Mouse (Mus musculus) neural tube, embryonic 14.5 days (tissue): Measurements from ENCODE around the gene Slc16a13. TPM values are rescaled to one million over a fixed set of nuclear protein-coding genes. Genes with fewer than 3 reads are reported as not detected.

Experiments used
- ATAC-seq: fragments of 200-750 bp; cut with Nextera tagmentation; 2 replicates; pipeline ENCODE4 v1.8.0; 2017; ENCODE audit warnings: low read depth, mild to moderate bottlenecking, moderate TSS enrichment, moderate library complexity
- H3K27ac ChIP-seq: fragments of 300-500 bp; sonication (generic); 2 replicates; pipeline ENCODE4 v1.5.1; 2014; ENCODE audit warnings: low read depth, mild to moderate bottlenecking, control low read depth, low read length, moderate library complexity, mixed read lengths
- H3K27me3 ChIP-seq: fragments of 300-500 bp; sonication (generic); 2 replicates; pipeline ENCODE4 v1.6.1; 2014; ENCODE audit warnings: low read length; ENCODE audit not compliant: control insufficient read depth, insufficient read depth
- H3K36me3 ChIP-seq: fragments of 300-500 bp; sonication (generic); 2 replicates; pipeline ENCODE4 v1.6.1; 2014; ENCODE audit warnings: low read length, mixed read lengths; ENCODE audit not compliant: control insufficient read depth, insufficient read depth
- H3K4me1 ChIP-seq: fragments of 300-500 bp; sonication (generic); 2 replicates; pipeline ENCODE4 v1.6.1; 2014; ENCODE audit warnings: low read length; ENCODE audit not compliant: control insufficient read depth, insufficient read depth
- H3K4me2 ChIP-seq: fragments of 300-500 bp; sonication (generic); 2 replicates; pipeline ENCODE4 v1.6.1; 2014; ENCODE audit warnings: mild to moderate bottlenecking, low read depth, low read length, control low read depth
- H3K4me3 ChIP-seq: fragments of 300-500 bp; sonication (generic); 2 replicates; pipeline ENCODE4 v1.5.1; 2014; ENCODE audit warnings: low read depth, low read length, control low read depth, mixed read lengths
- H3K9ac ChIP-seq: fragments of 300-500 bp; sonication (generic); replicated peaks from 2 replicates; pipeline ENCODE4 v1.6.1; 2014; ENCODE audit warnings: low read depth, mild to moderate bottlenecking, control low read depth, low read length, mixed read lengths
- H3K9me3 ChIP-seq: fragments of 300-500 bp; sonication (generic); 2 replicates; pipeline ENCODE4 v1.6.1; 2016; ENCODE audit warnings: low read length; ENCODE audit not compliant: control insufficient read depth
- WGBS: fragments of 180-500 bp; shearing (Covaris S2); extraction: QIAGEN DNeasy Blood & Tissue Kit; methylation state at CpG from one replicate; pipeline ENCODE4 v1.1.7; 2014; 5-methylcytosine and 5-hydroxymethylcytosine counted together
- polyA plus RNA-seq: library from polyadenylated mRNA; unstranded; fragments of >200 nt; fragmentation: Nextera tagmentation; extraction: Ambion mirVana; gene quantifications from 2 replicates; pipeline ENCODE4 v1.2.1, GENCODE M21; 2014

Slc16a13 gene
- polyA plus RNA-seq, 1 experiment from 2014 or later = 10.4 TPM

DNA sequence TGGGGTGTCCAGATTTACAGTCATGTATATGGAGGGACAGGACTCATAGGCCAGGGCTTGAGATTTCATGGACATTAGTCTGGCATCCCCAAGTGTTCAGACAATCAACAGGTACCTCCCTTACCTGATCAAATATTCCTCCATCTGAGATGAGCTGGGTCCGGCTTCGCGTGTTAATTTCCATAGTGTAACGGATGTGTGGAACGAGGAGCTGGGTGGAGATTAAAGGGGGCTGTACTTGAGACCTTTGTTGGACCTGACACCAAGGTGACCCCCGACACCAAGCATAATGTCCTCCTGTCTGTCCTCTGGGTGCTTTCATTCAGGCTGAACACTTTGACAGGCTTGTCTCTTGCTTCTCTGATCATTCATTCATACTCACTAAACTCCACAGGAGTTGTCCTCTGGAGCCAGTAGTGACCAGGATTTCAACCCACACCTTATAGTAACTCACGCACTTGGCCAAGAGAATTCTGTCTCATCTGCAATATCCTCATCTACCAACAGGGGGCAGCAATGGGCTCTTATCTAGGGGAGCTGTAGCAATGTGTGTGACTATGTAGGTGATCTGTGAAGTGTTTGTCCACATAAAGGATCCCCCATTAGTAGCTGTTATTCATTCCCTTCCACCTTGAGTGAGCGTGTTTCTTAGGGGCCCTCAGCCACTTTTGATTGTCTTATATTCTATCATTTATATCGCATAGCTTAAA is 26.4 kb upstream of the Slc16a13 start:
- no peaks in the 10 kb centered on the region for H3K9me3 ChIP-seq
- no peaks in the 10 kb centered on the region for H3K4me1 ChIP-seq
- 53% methylated on average over 9 of the region's 9 CpGs for WGBS
- no peak overlapping the region for H3K4me2 ChIP-seq
- ATAC-seq = no peak
- H3K9ac ChIP-seq = no peak overlapping the region
- H3K4me3 ChIP-seq = no peak overlapping the region
- H3K27ac ChIP-seq = no peak overlapping the region
- no peaks in the 10 kb centered on the region for H3K36me3 ChIP-seq
- peaks cover 3% of the 10 kb centered on the region; the same call in 1 of the 2 replicates for H3K27me3 ChIP-seq

DNA sequence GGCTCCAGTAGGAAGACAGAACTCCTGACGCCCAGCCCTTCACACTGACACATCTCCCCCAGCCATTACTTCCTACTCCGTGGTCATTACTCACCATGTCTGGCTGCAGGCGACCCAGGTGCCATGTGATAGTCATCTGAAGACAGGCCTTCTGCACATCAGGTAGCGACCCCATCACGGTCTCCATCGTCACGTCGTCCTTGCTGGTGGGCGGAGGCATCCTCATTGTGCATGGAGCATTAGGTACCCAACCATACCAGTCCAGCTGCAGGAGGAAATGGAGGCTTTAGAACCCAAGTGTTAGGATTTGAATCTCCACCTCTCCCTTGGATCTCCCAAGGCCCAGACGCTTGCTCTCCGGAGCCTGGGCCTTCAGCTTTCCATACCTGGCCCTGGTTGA is 21.7 kb upstream of the Slc16a13 start:
- H3K36me3 ChIP-seq = no peaks in the 10 kb centered on the region
- H3K4me2 ChIP-seq = no peak overlapping the region
- no peak overlapping the region for H3K27ac ChIP-seq
- no peak overlapping the region for H3K4me3 ChIP-seq
- no peak overlapping the region for H3K9ac ChIP-seq
- no peaks in the 10 kb centered on the region for H3K27me3 ChIP-seq
- no peaks in the 10 kb centered on the region for H3K9me3 ChIP-seq
- WGBS = 73% methylated on average over 11 of the region's 11 CpGs
- H3K4me1 ChIP-seq = peaks cover 15% of the 10 kb centered on the region
- no peak for ATAC-seq

DNA sequence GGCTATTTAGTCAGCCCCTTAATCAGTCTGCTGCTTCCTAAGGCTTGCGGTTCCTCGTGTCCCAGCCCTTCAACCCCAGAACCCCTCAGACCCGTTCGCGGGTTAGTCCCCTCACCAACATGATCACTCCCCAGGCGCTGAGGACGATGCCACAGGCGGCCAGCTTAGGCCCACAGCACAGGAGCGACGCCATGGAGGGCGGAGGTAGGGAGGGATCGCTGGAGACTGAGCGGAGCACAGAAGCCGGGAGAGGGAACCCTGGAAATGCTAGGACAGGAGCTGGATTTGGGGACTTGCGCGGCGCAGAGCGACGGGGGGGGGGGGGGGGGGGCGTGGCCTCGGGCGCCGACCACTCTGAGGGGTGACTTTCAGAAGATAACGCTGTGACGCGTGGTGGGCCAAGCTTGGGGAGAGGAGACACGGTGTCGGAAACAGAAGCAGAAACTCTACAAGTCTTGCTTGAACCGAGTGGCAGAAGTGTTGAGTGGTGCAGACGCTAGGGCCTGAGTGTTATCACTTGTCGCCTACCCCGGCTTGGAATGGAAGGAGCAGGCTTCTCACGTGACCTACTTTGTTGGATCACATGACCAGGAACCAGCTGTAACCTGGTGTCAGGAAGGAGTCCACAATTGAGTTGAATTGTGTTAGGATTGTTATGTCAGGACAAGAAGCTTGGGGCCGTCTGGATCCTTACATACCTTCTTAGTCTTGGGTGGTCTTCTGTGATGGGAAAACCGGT is 18.8 kb upstream of the Slc16a13 start, which contains the start of the genes Gm21988 and Rnasek:
Gm21988 (minus strand) TSS at position 290 of the 739 bp plus-strand sequence.
Rnasek (minus strand) TSS at position 302 of the 739 bp plus-strand sequence.
- under 1% methylated on average over 29 of the region's 35 CpGs for WGBS
- peak within 1 kb of the TSS; percentile 85 for H3K9ac ChIP-seq

DNA sequence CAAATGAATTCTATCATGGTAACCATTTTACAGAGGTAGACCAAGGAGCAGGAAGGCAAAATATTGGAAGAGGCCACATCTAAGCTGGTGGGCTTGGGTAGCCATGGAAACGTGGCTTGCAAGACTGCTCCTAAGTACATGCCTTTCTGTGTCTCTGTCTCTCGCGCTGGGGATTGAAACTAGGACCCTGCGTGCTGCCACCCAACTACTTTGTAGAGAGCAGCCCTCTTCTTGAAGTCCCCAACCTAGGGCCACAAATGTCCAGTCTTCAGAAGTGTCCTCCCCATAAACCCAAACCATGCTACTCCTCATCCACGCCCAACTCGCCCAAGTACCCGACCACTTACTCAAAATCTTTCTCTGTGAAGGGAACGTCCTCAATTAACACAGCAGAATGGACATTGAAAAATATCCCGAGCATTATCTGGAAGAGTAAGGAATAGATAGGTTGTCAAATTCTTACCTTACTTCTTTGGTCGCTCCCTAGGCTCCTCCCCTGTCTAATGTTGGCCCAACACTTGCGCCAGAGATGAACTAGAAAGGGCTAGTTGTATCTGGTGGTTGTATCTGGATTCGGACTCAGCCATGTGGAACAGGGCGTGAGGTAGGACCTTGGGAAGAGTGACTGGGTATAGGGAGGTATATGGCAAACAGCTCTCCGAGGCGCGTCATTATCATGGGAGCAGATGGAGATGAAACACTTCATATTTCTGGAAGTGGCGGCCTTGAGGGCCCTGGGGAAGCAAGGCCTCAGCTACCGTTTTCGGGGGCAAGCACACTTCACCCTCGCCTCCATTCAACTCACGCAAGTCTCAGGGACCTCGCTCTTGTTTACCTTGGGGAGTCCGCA is 18.0 kb upstream of the Slc16a13 start:
- Histone ChIP-seq H3K4me1 (peaks cover 27% of the 10 kb centered on the region), H3K27ac (peak overlapping the region; percentile 93), H3K27me3 (no peaks in the 10 kb centered on the region), H3K4me2 (peak overlapping the region; percentile 99), H3K9ac (peak overlapping the region; percentile 85), H3K9me3 (no peaks in the 10 kb centered on the region), H3K36me3 (peaks cover 11% of the 10 kb centered on the region; the same call in 1 of the 2 replicates), H3K4me3 (peak overlapping the region; percentile 93)
- ATAC-seq = no peak
- WGBS = 15% methylated on average over 23 of the region's 23 CpGs

More for the DNA sequence above, 18.8 kb upstream of the Slc16a13 start, which contains the start of the genes Gm21988 and Rnasek:
- Histone ChIP-seq H3K4me2 (peak within 1 kb of the TSS; percentile 99), H3K4me3 (peak within 1 kb of the TSS; percentile 93), H3K9me3 (no peaks in the 10 kb centered on the region), H3K27ac (peak within 1 kb of the TSS; percentile 80), H3K4me1 (peaks cover 27% of the 10 kb centered on the region), H3K27me3 (no peaks in the 10 kb centered on the region), H3K36me3 (peaks cover 9% of the 10 kb centered on the region; the same call in 1 of the 2 replicates)
- peak; percentile 44 for ATAC-seq

DNA sequence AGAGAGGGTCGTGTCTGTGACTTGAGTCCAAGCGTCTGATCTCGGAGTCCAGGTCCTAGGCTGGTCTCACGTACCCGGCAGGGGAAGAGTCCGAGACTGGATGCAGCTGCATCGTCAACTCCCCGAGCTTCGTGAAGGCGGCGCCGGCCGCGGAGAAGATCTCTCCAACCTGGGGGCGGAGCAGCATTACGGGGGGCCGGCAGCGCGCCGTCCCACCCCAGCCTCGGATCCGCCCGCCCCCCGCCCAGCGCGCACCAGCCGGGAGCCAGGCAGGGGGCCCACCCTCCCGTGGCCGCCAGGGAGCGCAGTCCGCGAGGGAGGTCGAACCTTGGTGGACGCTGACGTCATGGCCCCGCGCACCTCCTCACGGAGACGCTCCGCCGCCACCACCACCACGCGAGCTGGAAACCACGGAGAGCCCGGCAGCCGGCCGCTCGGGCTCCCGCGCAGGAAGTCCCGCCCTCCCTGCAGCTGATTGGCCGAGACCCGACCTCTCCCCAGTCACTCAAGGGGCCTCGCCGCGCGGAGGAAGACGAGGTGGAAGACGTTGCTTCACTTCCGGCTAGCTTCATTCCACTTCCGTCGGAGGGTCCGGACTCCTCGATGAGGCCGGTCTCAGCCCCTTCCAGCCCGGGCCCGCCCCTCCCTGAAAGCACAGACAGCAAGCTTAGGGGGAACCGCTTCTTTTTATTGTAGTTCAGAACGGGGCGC is 16.7 kb upstream of the Slc16a13 start, which contains the start of gene 0610010K14Rik:
0610010K14Rik (minus strand) TSS at position 458 of the 711 bp plus-strand sequence.
- H3K27me3 ChIP-seq = no peaks in the 10 kb centered on the region
- peak within 1 kb of the TSS; percentile 93 for H3K27ac ChIP-seq
- peaks cover 27% of the 10 kb centered on the region for H3K4me1 ChIP-seq
- peak within 1 kb of the TSS; percentile 93 for H3K4me3 ChIP-seq
- peaks cover 11% of the 10 kb centered on the region; the same call in 1 of the 2 replicates for H3K36me3 ChIP-seq
- under 1% methylated on average over 68 of the region's 70 CpGs for WGBS
- peak within 1 kb of the TSS; percentile 99 for H3K4me2 ChIP-seq
- H3K9me3 ChIP-seq = no peaks in the 10 kb centered on the region
- peak within 1 kb of the TSS; percentile 76 for H3K9ac ChIP-seq
- ATAC-seq = peak; percentile 93

DNA sequence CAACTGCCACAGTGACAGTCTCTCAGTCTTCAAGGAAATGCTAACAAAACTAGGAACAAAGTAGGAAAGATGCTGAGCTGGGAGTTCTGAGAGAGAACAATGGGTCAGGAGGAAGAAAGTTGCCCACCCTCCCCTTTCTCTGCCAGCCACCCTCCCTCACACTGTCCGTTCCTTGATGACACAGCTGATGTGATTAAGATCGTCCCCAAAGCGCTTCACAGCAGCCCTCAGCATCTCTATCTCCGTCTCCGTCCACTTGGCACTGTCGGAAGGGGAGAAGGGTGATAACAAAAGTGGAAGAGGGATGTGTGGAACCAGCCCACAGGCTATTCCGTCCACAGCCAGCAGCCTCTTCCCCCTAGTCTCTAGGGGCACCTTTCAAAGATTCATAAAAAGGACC is 15.9 kb upstream of the Slc16a13 start:
- WGBS = 27% methylated on average over 7 of the region's 7 CpGs
- H3K4me1 ChIP-seq = peaks cover 27% of the 10 kb centered on the region
- H3K36me3 ChIP-seq = peaks cover 11% of the 10 kb centered on the region; the same call in 1 of the 2 replicates

DNA sequence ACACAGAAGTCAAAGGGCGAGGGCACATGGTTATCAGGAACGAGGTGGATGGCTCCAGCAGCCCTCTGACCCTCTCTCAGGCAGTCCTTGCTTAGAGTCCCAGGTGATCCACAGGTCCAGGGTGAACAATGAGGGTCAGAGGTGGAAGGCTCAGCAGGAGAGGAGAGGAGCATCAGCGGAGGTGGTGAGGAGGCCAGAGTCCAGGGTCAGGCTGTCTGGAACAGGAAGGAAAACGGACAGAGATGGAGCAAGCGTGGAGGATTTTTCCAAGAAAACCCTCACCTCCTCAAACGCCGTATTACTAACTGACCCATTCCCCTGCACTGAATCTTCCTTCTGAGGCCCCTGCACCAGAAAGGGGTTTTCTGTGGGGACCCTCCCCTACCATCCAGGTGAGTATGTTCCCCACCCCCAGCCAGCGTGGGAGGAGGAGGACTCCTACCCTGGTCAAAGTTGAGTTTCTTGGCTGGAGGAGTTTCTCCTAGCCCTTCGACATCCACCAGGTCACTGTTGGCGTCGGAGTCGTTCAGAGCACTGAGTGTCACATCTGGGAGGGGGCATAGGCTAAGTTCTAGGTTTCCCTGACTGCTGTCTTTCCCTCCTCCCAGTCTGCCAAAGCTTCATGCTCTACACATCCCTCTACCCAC is 14.5 kb upstream of the Slc16a13 start:
- Histone ChIP-seq H3K36me3 (peaks cover 11% of the 10 kb centered on the region; the same call in 1 of the 2 replicates), H3K9ac (no peak overlapping the region), H3K27me3 (no peaks in the 10 kb centered on the region), H3K27ac (no peak overlapping the region), H3K4me3 (no peak overlapping the region), H3K9me3 (no peaks in the 10 kb centered on the region), H3K4me2 (no peak overlapping the region), H3K4me1 (peaks cover 23% of the 10 kb centered on the region)
- WGBS = 95% methylated on average over 12 of the region's 12 CpGs
- no peak for ATAC-seq

More for the DNA sequence above, 15.9 kb upstream of the Slc16a13 start:
- peak overlapping the region; percentile 93 for H3K27ac ChIP-seq
- no peaks in the 10 kb centered on the region for H3K9me3 ChIP-seq
- peak overlapping the region; percentile 99 for H3K4me2 ChIP-seq
- H3K4me3 ChIP-seq = peak overlapping the region; percentile 93
- H3K9ac ChIP-seq = peak overlapping the region; percentile 76
- ATAC-seq = no peak
- H3K27me3 ChIP-seq = no peaks in the 10 kb centered on the region
